Mouse (Mus musculus) embryonic facial prominence, embryonic 12.5 days (tissue): ENCODE results near the gene E2f1. TPM values are rescaled to one million over a fixed set of nuclear protein-coding genes. Genes with fewer than 3 reads are reported as not detected.

Experiments
- ATAC-seq: fragments of 200-750 bp; cut with Nextera tagmentation; 2 replicates; pipeline ENCODE4 v1.8.0; 2017; ENCODE audit not compliant: insufficient number of reproducible peaks, insufficient read depth, low FRiP score, low TSS enrichment
- H3K27ac ChIP-seq: fragments of 300-500 bp; sonication (generic); 2 replicates; pipeline ENCODE4 v1.5.1; 2016; ENCODE audit warnings: mild to moderate bottlenecking
- H3K27me3 ChIP-seq: fragments of 300-500 bp; sonication (generic); 2 replicates; pipeline ENCODE4 v1.6.1; 2016; ENCODE audit warnings: mild to moderate bottlenecking, moderate library complexity
- H3K36me3 ChIP-seq: fragments of 300-500 bp; sonication (generic); 2 replicates; pipeline ENCODE4 v1.6.1; 2016; ENCODE audit warnings: mild to moderate bottlenecking
- H3K4me1 ChIP-seq: fragments of 300-500 bp; sonication (generic); 2 replicates; pipeline ENCODE4 v1.6.1; 2016
- H3K4me2 ChIP-seq: fragments of 300-500 bp; sonication (generic); replicated peaks from 2 replicates; pipeline ENCODE4 v1.6.1; 2016; ENCODE audit warnings: mild to moderate bottlenecking, moderate library complexity
- H3K4me3 ChIP-seq: fragments of 300-500 bp; sonication (generic); 2 replicates; pipeline ENCODE4 v1.5.1; 2016; ENCODE audit warnings: mild to moderate bottlenecking
- H3K9ac ChIP-seq: fragments of 300-500 bp; sonication (generic); 2 replicates; pipeline ENCODE4 v1.6.1; 2016; ENCODE audit warnings: mild to moderate bottlenecking, moderate library complexity
- H3K9me3 ChIP-seq: fragments of 300-500 bp; sonication (generic); 2 replicates; pipeline ENCODE4 v1.6.1; 2016; ENCODE audit warnings: mild to moderate bottlenecking, moderate library complexity
- WGBS: fragments of 180-500 bp; shearing (Covaris S2); methylation state at CpG from one replicate; pipeline ENCODE4 v1.1.7; 2016; 5-methylcytosine and 5-hydroxymethylcytosine counted together
- polyA plus RNA-seq: library from polyadenylated mRNA; unstranded; fragments of >200 nt; fragmentation: Nextera tagmentation; extraction: Ambion mirVana; gene quantifications from 2 replicates; pipeline ENCODE4 v1.2.1, GENCODE M21; 2016

The E2f1 gene
- 25.9 and 26.3 TPM in 2 replicates for polyA plus RNA-seq

- peaks cover 31% of the 10 kb centered on the region for H3K4me1 ChIP-seq
- H3K9me3 ChIP-seq: no peaks in the 10 kb centered on the region
- ATAC-seq: peak; percentile 96
- H3K4me2 ChIP-seq: peak within 1 kb of the TSS; percentile 86
- no peaks in the 10 kb centered on the region for H3K36me3 ChIP-seq
- peak within 1 kb of the TSS; percentile 88 for H3K27ac ChIP-seq
- H3K4me3 ChIP-seq: peak within 1 kb of the TSS; percentile 87
- under 1% methylated on average over 37 of the region's 44 CpGs for whole genome bisulfite sequencing
- no peaks in the 10 kb centered on the region for H3K27me3 ChIP-seq
- H3K9ac ChIP-seq: peak within 1 kb of the TSS; percentile 80
These were observed at the start of gene E2f1 for GRCm38 (mm10) chr2:154569836-154570286. Gene E2f1 (minus strand): TSS chr2:154569892.

GRCm38 (mm10) chr2:154617061-154617460 is 47.4 kb upstream of the E2f1 start:
- Histone ChIP-seq H3K9ac (no peak overlapping the region), H3K4me2 (no peak overlapping the region), H3K27me3 (no peaks in the 10 kb centered on the region), H3K27ac (no peak overlapping the region), H3K9me3 (no peaks in the 10 kb centered on the region), H3K36me3 (no peaks in the 10 kb centered on the region; the same call in 1 of the 2 replicates), H3K4me3 (no peak overlapping the region), H3K4me1 (peaks cover 3% of the 10 kb centered on the region; the same call in 1 of the 2 replicates)
- ATAC-seq: no peak
- 90% methylated on average over 3 of the region's 3 CpGs for WGBS

GRCm38 (mm10) chr2:154615674-154616073 is 46.0 kb upstream of the E2f1 start:
- no peaks in the 10 kb centered on the region for H3K9me3 ChIP-seq
- peaks cover 3% of the 10 kb centered on the region; the same call in 1 of the 2 replicates for H3K4me1 ChIP-seq
- H3K9ac ChIP-seq: no peak overlapping the region
- no peaks in the 10 kb centered on the region for H3K27me3 ChIP-seq
- no peak overlapping the region for H3K4me3 ChIP-seq
- H3K36me3 ChIP-seq: no peaks in the 10 kb centered on the region
- no peak overlapping the region for H3K27ac ChIP-seq
- no peak overlapping the region for H3K4me2 ChIP-seq
- no peak for ATAC-seq
- WGBS: 88% methylated on average over 5 of the region's 5 CpGs

GRCm38 (mm10) chr2:154614841-154615576 is 45.3 kb upstream of the E2f1 start:
- 73% methylated on average over 19 of the region's 19 CpGs for WGBS
- Histone ChIP-seq H3K27me3 (no peaks in the 10 kb centered on the region), H3K4me2 (no peak overlapping the region), H3K27ac (no peak overlapping the region), H3K9me3 (no peaks in the 10 kb centered on the region), H3K4me1 (peaks cover 3% of the 10 kb centered on the region; the same call in 1 of the 2 replicates), H3K36me3 (no peaks in the 10 kb centered on the region), H3K4me3 (no peak overlapping the region), H3K9ac (no peak overlapping the region)
- no peak for ATAC-seq

- peak; percentile 95 for ATAC-seq
- H3K9ac ChIP-seq: peak within 1 kb of the TSS; percentile 69
- H3K4me3 ChIP-seq: peak within 1 kb of the TSS; percentile 54
- H3K9me3 ChIP-seq: no peaks in the 10 kb centered on the region
- H3K27ac ChIP-seq: peak within 1 kb of the TSS; percentile 95
- peak within 1 kb of the TSS; percentile 60 for H3K4me2 ChIP-seq
- H3K4me1 ChIP-seq: peaks cover 3% of the 10 kb centered on the region; the same call in 1 of the 2 replicates
- H3K27me3 ChIP-seq: 0 out of 2 replicates have a peak, but pooled peaks cover under 1% of the 10 kb centered on the region
- WGBS: under 1% methylated on average over 92 of the region's 98 CpGs
- no peaks in the 10 kb centered on the region for H3K36me3 ChIP-seq
These were observed 43.7 kb upstream of the E2f1 start, which contains the start of the genes Zfp341 and 4930519P11Rik for GRCm38 (mm10) chr2:154613118-154614115. Gene Zfp341 (plus strand): TSS chr2:154613297. Gene 4930519P11Rik (minus strand): TSS chr2:154613437.

GRCm38 (mm10) chr2:154609050-154609767 is 39.5 kb upstream of the E2f1 start:
- ATAC-seq: no peak
- no peak overlapping the region for H3K4me2 ChIP-seq
- H3K27ac ChIP-seq: no peak overlapping the region
- no peaks in the 10 kb centered on the region for H3K36me3 ChIP-seq
- no peak overlapping the region for H3K4me3 ChIP-seq
- H3K27me3 ChIP-seq: 0 out of 2 replicates have a peak, but pooled peaks cover 4% of the 10 kb centered on the region
- H3K9ac ChIP-seq: no peak overlapping the region
- H3K4me1 ChIP-seq: peaks cover 2% of the 10 kb centered on the region; the same call in 1 of the 2 replicates
- no peaks in the 10 kb centered on the region for H3K9me3 ChIP-seq
- WGBS: 56% methylated on average over 10 of the region's 10 CpGs

- no peak overlapping the region for H3K27ac ChIP-seq
- no peaks in the 10 kb centered on the region for H3K9me3 ChIP-seq
- H3K4me2 ChIP-seq: no peak overlapping the region
- no peak for ATAC-seq
- H3K36me3 ChIP-seq: no peaks in the 10 kb centered on the region
- H3K27me3 ChIP-seq: 0 out of 2 replicates have a peak, but pooled peaks cover 4% of the 10 kb centered on the region
- no peak overlapping the region for H3K4me3 ChIP-seq
- peaks cover 7% of the 10 kb centered on the region for H3K4me1 ChIP-seq
- WGBS: 75% methylated on average over 1 of the region's 1 CpGs
- H3K9ac ChIP-seq: no peak overlapping the region
These were observed 37.3 kb upstream of the E2f1 start for GRCm38 (mm10) chr2:154606965-154607364.

DNA sequence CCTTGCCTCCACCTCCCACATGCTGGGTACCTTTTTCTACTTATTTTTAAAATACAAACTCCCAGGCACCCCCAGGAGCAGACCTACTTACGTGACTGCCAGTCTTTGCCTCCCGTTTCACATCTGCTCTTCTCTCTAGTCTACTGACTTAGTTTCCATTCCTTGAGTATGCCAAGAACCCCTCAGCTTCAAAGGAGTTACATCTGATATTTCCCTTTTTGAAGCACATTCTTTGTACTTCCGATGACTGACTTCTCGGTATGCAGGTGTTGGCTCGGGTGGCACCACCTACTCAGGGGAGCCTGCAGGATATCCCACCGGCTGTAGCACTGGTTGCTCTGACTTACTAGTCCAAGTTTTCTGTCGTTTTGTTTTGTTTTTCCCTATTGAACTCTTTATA is 34.5 kb upstream of the E2f1 start:
- Histone ChIP-seq H3K4me2 (peak overlapping the region; percentile 73), H3K36me3 (no peaks in the 10 kb centered on the region), H3K9me3 (no peaks in the 10 kb centered on the region), H3K27ac (no peak overlapping the region), H3K4me3 (peak overlapping the region; percentile 80), H3K9ac (no peak overlapping the region), H3K4me1 (peaks cover 7% of the 10 kb centered on the region), H3K27me3 (0 out of 2 replicates have a peak, but pooled peaks cover 4% of the 10 kb centered on the region)
- ATAC-seq: no peak
- 35% methylated on average over 7 of the region's 7 CpGs for WGBS

- Histone ChIP-seq H3K4me2 (peak within 1 kb of the TSS; percentile 73), H3K4me3 (peak within 1 kb of the TSS; percentile 80), H3K9me3 (no peaks in the 10 kb centered on the region), H3K27me3 (0 out of 2 replicates have a peak, but pooled peaks cover 4% of the 10 kb centered on the region), H3K36me3 (no peaks in the 10 kb centered on the region), H3K9ac (peak within 1 kb of the TSS; percentile 79), H3K4me1 (peaks cover 7% of the 10 kb centered on the region), H3K27ac (peak within 1 kb of the TSS; percentile 73; the same call in 1 of the 2 replicates)
- WGBS: 1% methylated on average over 13 of the region's 13 CpGs
- peak; percentile 100 for ATAC-seq
These were observed 34.0 kb upstream of the E2f1 start, which contains the start of gene Pxmp4 for GRCm38 (mm10) chr2:154603638-154604153. Gene Pxmp4 (minus strand): TSS chr2:154603708.

DNA sequence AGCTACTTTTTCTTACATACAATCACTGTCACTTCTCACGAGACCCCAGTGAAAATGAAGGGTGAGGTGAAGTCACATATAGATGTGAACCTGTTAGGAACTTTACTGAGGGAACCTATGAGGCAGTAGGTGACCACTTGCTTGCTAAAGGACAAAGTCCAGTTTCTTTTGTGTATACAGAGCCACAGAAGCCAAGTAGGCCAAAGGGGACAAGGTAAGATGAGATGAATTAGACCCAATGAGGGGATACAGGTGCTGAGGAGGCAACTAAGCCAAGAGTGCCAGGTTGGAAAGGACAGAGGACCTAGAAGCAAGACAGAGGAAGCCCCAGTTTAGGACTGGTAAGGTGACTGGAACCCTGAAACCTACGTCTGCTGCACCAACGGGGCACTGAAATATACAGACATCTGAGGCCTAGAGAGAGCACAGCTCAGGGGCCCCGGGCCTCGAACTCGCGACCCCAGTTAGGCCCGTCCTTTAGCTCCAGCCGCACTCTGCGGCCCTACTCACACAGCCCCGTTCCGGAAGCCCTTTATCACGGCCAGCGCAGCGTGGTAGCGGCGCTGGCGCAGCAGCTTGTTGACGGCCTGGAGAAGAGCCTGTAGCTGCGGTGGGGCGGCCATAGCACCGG is 33.4 kb upstream of the E2f1 start:
- Histone ChIP-seq H3K9me3 (no peaks in the 10 kb centered on the region), H3K27ac (peak overlapping the region; percentile 73; the same call in 1 of the 2 replicates), H3K27me3 (0 out of 2 replicates have a peak, but pooled peaks cover 1% of the 10 kb centered on the region), H3K4me2 (peak overlapping the region; percentile 73), H3K9ac (peak overlapping the region; percentile 79), H3K36me3 (no peaks in the 10 kb centered on the region), H3K4me3 (peak overlapping the region; percentile 80), H3K4me1 (peaks cover 7% of the 10 kb centered on the region)
- WGBS: 23% methylated on average over 22 of the region's 22 CpGs
- no peak; the same call in 1 of the 2 replicates for ATAC-seq
